Mouse (Mus musculus) retina, embryonic 14.5 days (tissue): Measurements from ENCODE around the gene Gm16253.
"Not testable (repeated sequence)": the region's sequence is repeated elsewhere in the genome, so short reads cannot be mapped to it uniquely, and the experiment has no call there.

Source experiments
- DNase-seq: peaks from one replicate; pipeline ENCODE4 v3.0.0-alpha.2; 2015; ENCODE audit warnings: low spot score

Gm16253 gene

DNA sequence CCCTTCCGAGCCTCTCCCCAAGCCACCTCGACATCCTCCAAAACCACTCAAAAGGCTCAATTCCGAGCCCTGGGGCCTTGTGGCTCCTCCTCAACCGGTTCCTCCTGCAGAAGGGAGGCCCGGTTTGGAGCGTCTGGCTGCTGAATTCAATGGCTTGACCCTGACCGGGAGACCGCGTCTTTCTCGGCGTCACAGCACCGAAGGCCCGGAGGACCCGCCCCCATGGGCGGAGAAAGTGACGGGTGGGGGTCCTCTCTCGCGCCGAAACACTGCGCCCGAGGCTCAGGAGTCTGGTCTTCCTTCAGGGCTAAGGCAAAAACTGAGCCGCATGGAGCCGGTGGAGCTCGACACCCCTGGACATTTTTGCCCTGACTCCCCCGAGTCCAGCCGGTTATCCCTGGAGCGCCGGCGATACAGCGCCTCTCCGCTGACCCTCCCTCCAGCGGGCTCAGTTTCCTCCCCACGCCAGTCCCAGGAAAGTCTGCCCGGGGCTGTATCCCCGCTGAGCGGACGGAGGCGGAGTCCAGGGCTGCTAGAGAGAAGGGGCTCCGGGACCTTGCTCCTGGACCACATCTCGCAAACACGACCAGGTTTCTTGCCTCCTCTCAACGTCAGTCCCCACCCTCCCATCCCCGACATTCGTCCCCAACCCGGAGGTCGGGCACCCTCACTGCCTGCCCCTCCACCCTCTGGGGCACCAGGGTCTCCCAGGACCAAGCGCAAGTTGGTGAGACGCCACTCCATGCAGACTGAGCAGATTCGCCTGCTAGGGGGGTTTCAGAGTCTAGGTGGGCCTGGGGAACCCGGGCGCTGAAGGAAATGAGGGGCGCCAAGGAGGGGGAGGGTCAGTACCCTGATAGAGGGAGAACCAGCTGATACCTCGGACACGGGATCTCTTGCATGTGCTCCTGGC is 21.6 kb downstream of the Gm16253 start:
- peak; percentile 79 for DNase-seq

DNA sequence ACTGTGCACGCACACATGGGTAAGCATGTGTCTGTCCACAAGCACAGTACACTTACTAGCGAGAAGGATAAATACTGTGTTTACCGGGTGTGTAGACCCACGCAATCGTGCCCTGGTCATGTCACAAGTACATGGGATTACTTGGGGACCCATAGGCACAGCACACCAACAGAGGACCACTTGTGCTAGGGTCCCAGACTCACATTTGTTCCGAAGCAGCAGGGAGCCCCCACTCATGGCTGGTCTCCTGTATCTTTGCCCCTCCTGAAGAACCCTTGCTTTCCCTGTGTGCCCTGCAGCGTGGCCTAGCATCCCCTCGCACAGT is 22.2 kb downstream of the Gm16253 start:
- DNase-seq: peak; percentile 15

DNA sequence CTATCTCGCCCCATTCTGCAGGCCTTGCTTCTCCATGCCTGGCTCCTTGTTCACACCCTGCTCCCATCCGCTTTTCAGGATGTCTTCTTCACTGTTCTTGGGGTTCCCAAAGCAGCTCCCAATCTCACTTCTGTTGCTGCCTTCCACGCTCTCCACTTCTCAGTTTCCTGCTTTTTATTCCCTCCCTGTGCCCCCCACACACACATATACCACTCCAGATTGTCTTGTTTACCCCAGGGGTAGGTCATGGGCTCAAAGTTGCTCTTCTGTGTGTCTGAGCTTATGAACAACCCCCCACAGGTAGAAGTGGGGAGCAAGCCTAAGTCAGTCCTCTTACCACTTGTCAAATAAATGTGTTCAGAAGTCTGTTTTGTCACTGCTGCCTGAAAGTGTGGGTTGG is 22.6 kb downstream of the Gm16253 start:
- DNase-seq: no peak

DNA sequence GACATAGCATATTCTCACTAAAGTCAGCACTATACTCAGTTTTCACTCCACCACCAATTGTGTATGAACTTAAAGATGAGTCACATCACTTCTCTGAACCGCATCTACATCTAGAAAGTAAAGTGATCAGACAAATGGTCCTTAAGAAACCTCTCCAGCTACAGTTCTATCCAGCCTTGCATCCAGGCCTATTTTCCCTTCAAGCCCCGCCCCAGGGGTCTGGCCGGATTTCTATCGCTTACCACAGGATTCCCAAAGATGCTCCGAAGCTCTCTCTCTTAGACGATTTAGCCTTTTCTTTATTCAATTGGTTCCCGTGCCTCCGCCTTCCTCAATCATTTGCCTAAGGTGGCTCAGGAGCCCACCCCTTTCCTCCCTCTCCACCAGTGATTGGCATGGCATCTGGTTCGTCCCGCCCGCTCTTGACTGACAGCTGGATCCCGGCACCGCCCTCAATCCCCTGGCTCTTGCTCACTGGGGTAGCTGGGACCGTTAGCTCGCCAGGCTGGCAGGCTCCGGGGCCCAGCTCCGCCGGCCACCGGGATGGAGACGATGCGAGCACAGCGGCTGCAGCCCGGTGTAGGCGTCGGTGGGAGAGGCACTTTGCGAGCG is 24.0 kb downstream of the Gm16253 start, which contains the start of gene Lix1l:
Lix1l (plus strand) TSS at position 511 of the 612 bp plus-strand sequence.
- peak; percentile 97 for DNase-seq

DNA sequence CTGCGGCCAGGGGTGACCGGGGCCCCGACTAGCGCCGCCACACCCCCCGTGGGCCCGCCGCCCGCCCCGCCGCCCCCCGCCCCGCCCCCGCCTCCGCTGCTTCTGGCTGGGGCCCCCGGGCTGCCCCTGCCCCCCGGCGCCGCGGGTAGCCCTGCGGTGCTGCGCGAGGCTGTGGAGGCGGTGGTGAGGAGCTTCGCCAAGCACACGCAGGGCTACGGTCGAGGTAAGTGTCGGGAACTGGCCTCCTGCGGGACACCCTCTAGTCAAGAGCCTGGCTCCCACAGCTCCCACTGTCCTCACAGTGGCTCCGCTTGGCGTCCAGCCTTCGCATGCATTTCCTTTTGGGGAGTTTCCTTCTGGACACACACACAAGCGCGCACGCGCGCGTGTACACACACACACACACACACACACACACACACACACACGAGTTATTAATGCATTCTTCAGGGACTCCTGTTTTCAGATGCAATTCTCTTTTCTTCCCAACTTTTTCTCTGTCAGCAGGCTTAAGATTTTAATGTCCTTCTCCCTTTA is 24.5 kb downstream of the Gm16253 start:
- DNase-seq: peak; percentile 66

DNA sequence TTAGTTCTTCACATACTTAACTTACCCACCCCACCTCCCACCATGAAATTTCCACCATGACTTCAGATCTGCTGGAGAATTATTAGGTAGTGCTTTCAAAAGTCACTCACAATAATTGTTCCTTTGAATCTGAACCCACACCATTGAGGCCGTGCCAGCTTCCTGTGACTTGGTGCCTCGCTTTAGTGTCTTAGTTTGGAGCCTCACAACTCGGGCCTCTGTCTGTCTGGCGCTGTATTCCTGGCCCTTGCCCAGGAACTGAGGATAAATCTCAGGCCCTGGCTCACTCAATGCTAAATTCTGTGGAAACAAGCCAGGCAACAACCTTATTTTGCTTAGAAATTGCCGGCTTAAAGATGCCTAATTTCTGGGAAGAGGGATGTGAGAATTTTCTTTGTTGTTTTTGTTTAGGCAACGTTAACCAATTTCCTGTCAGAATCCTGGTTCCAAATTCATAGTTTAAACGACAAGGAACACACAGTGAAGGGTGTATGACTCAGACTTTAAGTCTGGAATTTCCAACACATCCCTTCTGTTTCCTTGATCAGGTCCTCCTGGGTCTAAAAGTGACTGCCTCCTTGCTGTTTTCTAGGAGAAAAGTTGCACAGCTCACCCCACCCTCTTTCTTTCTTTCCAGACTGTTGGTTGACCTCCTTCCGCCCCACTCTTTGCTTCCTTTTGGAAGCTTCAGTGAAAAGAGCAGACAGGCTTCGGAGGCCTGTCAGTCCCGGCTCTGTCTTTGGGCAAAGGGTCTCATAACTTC is 25.3 kb downstream of the Gm16253 start:
- no peak for DNase-seq

DNA sequence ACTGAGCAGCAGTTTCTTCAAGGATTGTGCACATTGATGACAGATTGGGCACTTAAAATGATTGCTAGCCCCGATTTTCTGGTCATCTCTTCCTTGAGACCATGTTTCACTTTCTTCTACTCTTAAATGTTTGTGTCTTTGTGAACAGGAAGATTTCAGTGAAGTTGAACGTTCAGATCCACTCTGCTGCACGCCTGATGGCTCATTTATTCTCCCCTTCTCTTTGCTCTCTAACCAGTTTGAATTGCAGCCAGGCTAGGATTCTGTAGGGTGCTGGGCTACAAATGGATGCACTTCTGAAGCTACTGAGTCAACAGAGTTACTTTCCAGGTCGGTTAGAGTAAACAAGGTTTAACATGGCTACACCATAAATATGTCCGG is 25.9 kb downstream of the Gm16253 start:
- no peak for DNase-seq

DNA sequence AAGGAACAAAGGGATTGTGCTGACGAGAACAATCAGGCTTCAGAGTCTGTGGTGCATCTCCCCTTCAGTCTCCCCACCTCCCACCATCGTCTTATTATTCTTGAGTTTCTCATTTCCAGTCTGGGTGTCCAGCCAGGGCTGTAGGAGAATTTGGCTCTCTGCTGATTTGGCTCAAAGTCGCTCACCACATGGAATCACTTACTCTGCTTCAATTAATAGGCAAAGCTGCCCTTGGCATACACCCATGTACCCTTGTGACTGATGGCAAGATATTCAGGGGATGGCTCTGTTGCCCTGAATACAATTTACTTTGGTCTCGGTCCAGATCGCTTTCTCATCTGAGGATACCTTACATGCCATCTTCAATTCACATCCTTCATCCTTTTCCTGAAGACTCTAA is 26.5 kb downstream of the Gm16253 start:
- DNase-seq: no peak

DNA sequence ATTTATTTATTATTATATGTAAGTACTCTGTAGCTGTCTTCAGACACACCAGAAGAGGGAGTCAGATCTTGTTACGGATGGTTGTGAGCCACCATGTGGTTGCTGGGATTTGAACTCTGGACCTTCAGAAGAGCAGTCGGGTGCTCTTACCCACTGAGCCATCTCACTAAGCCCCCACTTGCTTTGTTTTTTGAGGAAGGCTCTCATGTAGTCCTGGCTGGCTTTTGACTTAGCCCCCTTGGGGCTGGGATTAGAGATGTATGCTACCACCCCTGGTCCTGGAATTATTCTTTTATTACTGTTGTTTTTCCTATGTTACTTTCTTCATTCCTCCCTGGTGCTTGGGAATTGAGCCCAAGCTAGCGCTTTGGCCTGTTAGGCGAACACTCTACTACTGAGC is 29.2 kb downstream of the Gm16253 start:
- not testable (repeated sequence) for DNase-seq

DNA sequence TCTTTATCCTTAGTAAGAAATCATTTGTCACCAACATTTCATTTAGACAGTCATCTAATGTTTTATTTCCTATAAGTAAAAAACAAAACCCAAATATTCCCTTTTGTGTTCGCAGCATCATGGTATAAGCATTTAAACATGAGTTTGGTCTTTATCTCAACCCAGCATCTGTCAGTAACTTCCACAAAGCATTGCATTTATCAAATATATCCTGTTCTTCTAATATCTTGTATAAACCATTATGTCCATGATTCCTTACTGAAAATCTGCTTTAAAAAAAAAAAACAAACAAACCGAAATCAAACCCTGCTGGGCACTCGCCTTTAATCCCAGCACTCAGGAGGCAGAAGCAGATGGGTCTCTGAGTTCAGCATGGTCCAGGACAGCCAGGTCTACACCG is 29.8 kb downstream of the Gm16253 start:
- no peak for DNase-seq

DNA sequence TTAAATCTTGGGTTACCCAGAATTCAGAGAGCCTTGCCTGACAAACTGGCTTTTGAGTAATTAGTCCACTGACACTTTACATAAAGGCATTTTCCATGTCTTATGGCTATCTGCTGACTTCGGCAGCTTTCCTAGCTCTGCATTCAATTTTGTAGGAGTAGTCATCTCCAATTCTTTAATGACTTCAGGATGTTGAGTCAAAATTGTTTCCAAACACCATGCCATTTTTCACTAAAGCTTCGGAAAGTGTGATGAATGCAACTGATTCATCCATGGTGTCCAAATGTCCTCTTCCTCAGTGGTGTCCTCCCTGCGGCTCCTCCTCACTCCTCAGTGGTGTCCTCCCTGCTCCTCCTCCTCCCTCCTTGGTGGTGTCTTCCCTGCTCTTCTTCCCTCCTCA is 41.2 kb downstream of the Gm16253 start:
- no peak for DNase-seq

DNA sequence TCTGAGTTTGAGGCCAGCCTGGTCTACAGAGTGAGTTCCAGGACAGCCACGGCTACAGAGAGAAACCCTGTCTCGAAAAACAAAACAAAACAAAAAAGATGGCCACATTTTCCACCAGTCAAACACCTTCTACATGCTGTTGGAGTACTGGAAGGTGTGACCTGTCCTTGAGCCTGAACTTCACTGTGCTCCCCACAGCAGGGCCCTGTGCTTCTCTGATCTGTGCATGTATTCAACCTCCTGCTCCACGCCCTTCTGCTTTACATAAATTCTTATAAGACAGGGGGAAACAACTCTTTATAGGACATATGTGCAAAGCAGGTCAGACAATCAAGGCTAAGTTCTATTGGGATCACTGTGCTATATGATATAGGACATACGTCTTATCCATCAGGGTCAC is 46.4 kb downstream of the Gm16253 start:
- DNase-seq: no peak

DNA sequence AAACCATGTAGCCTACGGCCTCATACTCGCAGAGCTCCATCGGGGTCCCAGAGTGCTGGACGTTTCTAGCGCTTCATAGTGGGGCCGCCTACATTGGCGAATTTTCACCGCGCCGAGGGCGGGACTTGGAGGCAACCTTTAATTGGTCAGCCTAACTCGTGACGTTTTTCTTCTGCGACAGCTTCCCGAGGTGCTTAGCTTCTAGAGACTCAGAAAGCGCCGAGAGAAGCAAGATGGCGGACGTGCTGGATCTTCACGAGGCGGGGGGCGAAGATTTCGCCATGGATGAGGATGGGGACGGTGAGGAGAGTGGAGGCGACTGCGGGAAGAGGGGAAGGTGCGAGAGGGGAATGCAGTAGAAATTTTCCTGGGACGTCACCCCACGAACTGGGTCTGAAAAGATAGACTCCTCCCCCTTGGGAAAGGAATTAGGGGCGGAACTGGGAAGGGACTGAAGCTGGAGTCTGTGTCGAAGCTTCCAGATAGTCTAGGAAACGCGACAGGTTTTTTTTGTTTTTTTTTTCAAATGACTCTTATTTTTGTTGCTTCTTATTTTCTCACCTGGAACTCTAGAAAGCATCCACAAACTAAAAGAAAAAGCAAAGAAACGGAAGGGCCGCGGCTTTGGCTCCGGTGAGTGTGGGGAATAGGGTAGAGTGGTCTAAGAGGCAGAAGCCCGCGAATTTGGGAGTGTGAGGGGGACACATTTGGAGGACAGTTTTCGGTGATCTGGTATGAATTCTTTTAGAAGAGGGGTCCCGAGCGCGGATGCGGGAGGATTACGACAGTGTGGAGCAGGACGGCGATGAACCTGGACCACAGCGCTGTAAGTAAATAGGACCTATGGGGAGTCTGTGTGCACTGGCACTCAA is 53.2 kb downstream of the Gm16253 start, which contains the start of gene Rbm8a:
Rbm8a (plus strand) TSS at position 205 of the 872 bp plus-strand sequence.
- peak; percentile 100 for DNase-seq
